Mouse (Mus musculus) midbrain, embryonic 14.5 days (tissue): ENCODE data around the gene Nol4l. TPM values are rescaled to one million over a fixed set of nuclear protein-coding genes. Genes with fewer than 3 reads are reported as not detected.
A peak's percentile ranks its signal among the peaks of the same experiment; 100 is the strongest.
"Not testable (repeated sequence)": the region's sequence is repeated elsewhere in the genome, so short reads cannot be mapped to it uniquely, and the experiment has no call there.

ENCODE experiments used
- ATAC-seq: fragments of 200-750 bp; cut with Nextera tagmentation; 2 replicates; pipeline ENCODE4 v1.8.0; 2017; ENCODE audit warnings: moderate number of reproducible peaks, moderate library complexity; ENCODE audit not compliant: low FRiP score, low TSS enrichment
- DNase-seq: peaks from one replicate; pipeline ENCODE4 v3.0.0-alpha.2; 2015
- H3K27ac ChIP-seq: fragments of 300-500 bp; sonication (generic); replicated peaks from 2 replicates; pipeline ENCODE4 v1.5.1; 2014; ENCODE audit warnings: mild to moderate bottlenecking, low read depth, low read length, moderate library complexity
- H3K27me3 ChIP-seq: fragments of 300-500 bp; sonication (generic); 2 replicates; pipeline ENCODE4 v1.6.1; 2014; ENCODE audit warnings: low read length, control low read depth, mixed read lengths; ENCODE audit not compliant: control insufficient read depth, insufficient read depth
- H3K36me3 ChIP-seq: fragments of 300-500 bp; sonication (generic); 2 replicates; pipeline ENCODE4 v1.6.1; 2014; ENCODE audit warnings: low read length, control low read depth; ENCODE audit not compliant: control insufficient read depth, insufficient read depth
- H3K4me1 ChIP-seq: fragments of 300-500 bp; sonication (generic); 2 replicates; pipeline ENCODE4 v1.6.1; 2014; ENCODE audit warnings: mild to moderate bottlenecking, antibody characterized with exemption, low read length, control low read depth; ENCODE audit not compliant: control insufficient read depth, insufficient read depth
- H3K4me2 ChIP-seq: fragments of 300-500 bp; sonication (generic); 2 replicates; pipeline ENCODE4 v1.6.1; 2014; ENCODE audit warnings: mild to moderate bottlenecking, low read length, moderate library complexity
- H3K4me3 ChIP-seq: fragments of 300-500 bp; sonication (generic); replicated peaks from 2 replicates; pipeline ENCODE4 v1.5.1; 2014; ENCODE audit warnings: low read depth, low read length
- H3K9ac ChIP-seq: fragments of 300-500 bp; sonication (generic); replicated peaks from 2 replicates; pipeline ENCODE4 v1.6.1; 2014; ENCODE audit warnings: mild to moderate bottlenecking, low read length, moderate library complexity
- H3K9me3 ChIP-seq: fragments of 300-500 bp; sonication (generic); 2 replicates; pipeline ENCODE4 v1.6.1; 2016; ENCODE audit warnings: low read length, control low read depth, mixed read lengths; ENCODE audit not compliant: control insufficient read depth
- WGBS: fragments of 180-500 bp; shearing (Covaris S2); extraction: QIAGEN DNeasy Blood & Tissue Kit; methylation state at CpG from one replicate; pipeline ENCODE4 v1.1.7; 2014; 5-methylcytosine and 5-hydroxymethylcytosine counted together
- polyA plus RNA-seq: library from polyadenylated mRNA; unstranded; fragments of >200 nt; fragmentation: Nextera tagmentation; extraction: Ambion mirVana; gene quantifications from 2 replicates; pipeline ENCODE4 v1.2.1, GENCODE M21; 2014

The Nol4l gene
- polyA plus RNA-seq, 1 experiment from 2014 or later = 51.7 TPM

- DNase-seq, ATAC-seq, H3K36me3 ChIP-seq, H3K4me3 ChIP-seq, H3K9me3 ChIP-seq, H3K9ac ChIP-seq, H3K4me2 ChIP-seq, H3K27ac ChIP-seq, H3K27me3 ChIP-seq: not testable (repeated sequence)
- 91% methylated on average over 4 of the region's 4 CpGs for WGBS
- peaks cover 63% of the 10 kb centered on the region for H3K4me1 ChIP-seq
These were observed 34.4 kb downstream of the Nol4l start for GRCm38 (mm10) chr2:153495391-153495790.

- H3K9me3 ChIP-seq = no peaks in the 10 kb centered on the region
- H3K36me3 ChIP-seq = no peaks in the 10 kb centered on the region
- H3K9ac ChIP-seq = no peak overlapping the region; the same call in 1 of the 2 replicates
- peaks cover 63% of the 10 kb centered on the region for H3K4me1 ChIP-seq
- peak overlapping the region; percentile 98 for H3K27ac ChIP-seq
- no peak overlapping the region for H3K4me3 ChIP-seq
- 0 out of 2 replicates have a peak overlapping the region, but pooled peaks have one; percentile 17 for H3K4me2 ChIP-seq
- no peaks in the 10 kb centered on the region for H3K27me3 ChIP-seq
- 24% methylated on average over 9 of the region's 9 CpGs for WGBS
- no peak for ATAC-seq
- peak; percentile 33 for DNase-seq
These were observed 35.4 kb downstream of the Nol4l start for GRCm38 (mm10) chr2:153494293-153494811.

GRCm38 (mm10) chr2:153493781-153494292 lies 35.9 kb downstream of the Nol4l start:
- Histone ChIP-seq H3K27ac (peak overlapping the region; percentile 98), H3K27me3 (no peaks in the 10 kb centered on the region), H3K4me1 (peaks cover 63% of the 10 kb centered on the region), H3K36me3 (no peaks in the 10 kb centered on the region), H3K9ac (no peak overlapping the region; the same call in 1 of the 2 replicates), H3K4me3 (no peak overlapping the region), H3K9me3 (no peaks in the 10 kb centered on the region), H3K4me2 (0 out of 2 replicates have a peak overlapping the region, but pooled peaks have one; percentile 17)
- ATAC-seq (no peak), DNase-seq (peak; percentile 17)
- 13% methylated on average over 6 of the region's 6 CpGs for whole genome bisulfite sequencing

- H3K27me3 ChIP-seq = no peaks in the 10 kb centered on the region
- peak overlapping the region; percentile 94 for H3K4me2 ChIP-seq
- 22% methylated on average over 2 of the region's 2 CpGs for WGBS
- H3K27ac ChIP-seq = peak overlapping the region; percentile 98
- peaks cover 63% of the 10 kb centered on the region for H3K4me1 ChIP-seq
- DNase-seq (no peak), ATAC-seq (no peak; the same call in 1 of the 2 replicates)
- H3K9me3 ChIP-seq = no peaks in the 10 kb centered on the region
- peak overlapping the region; percentile 74 for H3K9ac ChIP-seq
- peak overlapping the region; percentile 52 for H3K4me3 ChIP-seq
- H3K36me3 ChIP-seq = no peaks in the 10 kb centered on the region
These were observed 36.4 kb downstream of the Nol4l start for GRCm38 (mm10) chr2:153493393-153493731.

GRCm38 (mm10) chr2:153492573-153493392 lies 37.0 kb downstream of the Nol4l start, which contains the start of gene 4930404H24Rik:
TSS of gene 4930404H24Rik (plus strand) at chr2:153492790.
- peak within 1 kb of the TSS; percentile 52 for H3K4me3 ChIP-seq
- H3K9me3 ChIP-seq = no peaks in the 10 kb centered on the region
- H3K27ac ChIP-seq = peak within 1 kb of the TSS; percentile 98
- peak within 1 kb of the TSS; percentile 94 for H3K4me2 ChIP-seq
- DNase-seq (peak; percentile 98), ATAC-seq (peak; percentile 88)
- peaks cover 57% of the 10 kb centered on the region for H3K4me1 ChIP-seq
- peak within 1 kb of the TSS; percentile 74 for H3K9ac ChIP-seq
- H3K27me3 ChIP-seq = no peaks in the 10 kb centered on the region
- no peaks in the 10 kb centered on the region for H3K36me3 ChIP-seq
- under 1% methylated on average over 77 of the region's 83 CpGs for WGBS

- ATAC-seq (no peak; the same call in 1 of the 2 replicates), DNase-seq (no peak)
- H3K4me1 ChIP-seq = peaks cover 51% of the 10 kb centered on the region
These were observed 37.6 kb downstream of the Nol4l start for GRCm38 (mm10) chr2:153492179-153492517.

GRCm38 (mm10) chr2:153491512-153492178 lies 38.1 kb downstream of the Nol4l start:
- Histone ChIP-seq H3K4me3 (peak overlapping the region; percentile 52), H3K27me3 (no peaks in the 10 kb centered on the region), H3K4me1 (peaks cover 46% of the 10 kb centered on the region), H3K36me3 (no peaks in the 10 kb centered on the region), H3K9me3 (no peaks in the 10 kb centered on the region), H3K4me2 (peak overlapping the region; percentile 94), H3K9ac (peak overlapping the region; percentile 74), H3K27ac (peak overlapping the region; percentile 98)
- WGBS = 3% methylated on average over 18 of the region's 18 CpGs
- DNase-seq (peak; percentile 39), ATAC-seq (no peak; the same call in 1 of the 2 replicates)

More at GRCm38 (mm10) chr2:153492179-153492517, 37.6 kb downstream of the Nol4l start:
- Histone ChIP-seq H3K9ac (peak overlapping the region; percentile 74), H3K27ac (peak overlapping the region; percentile 98), H3K4me3 (peak overlapping the region; percentile 52), H3K36me3 (no peaks in the 10 kb centered on the region), H3K4me2 (peak overlapping the region; percentile 94), H3K9me3 (no peaks in the 10 kb centered on the region), H3K27me3 (no peaks in the 10 kb centered on the region)
- under 1% methylated on average over 21 of the region's 24 CpGs for WGBS

GRCm38 (mm10) chr2:153490940-153491339 lies 38.8 kb downstream of the Nol4l start:
- WGBS = 16% methylated on average over 5 of the region's 5 CpGs
- ATAC-seq (no peak), DNase-seq (no peak)
- H3K9me3 ChIP-seq = no peaks in the 10 kb centered on the region
- H3K4me3 ChIP-seq = no peak overlapping the region
- no peaks in the 10 kb centered on the region for H3K27me3 ChIP-seq
- 0 out of 2 replicates have a peak overlapping the region, but pooled peaks have one; percentile 98 for H3K27ac ChIP-seq
- H3K36me3 ChIP-seq = no peaks in the 10 kb centered on the region
- H3K9ac ChIP-seq = no peak overlapping the region
- peaks cover 39% of the 10 kb centered on the region for H3K4me1 ChIP-seq
- H3K4me2 ChIP-seq = peak overlapping the region; percentile 94; the same call in 1 of the 2 replicates
